Mouse (Mus musculus) frontal cortex, adult (tissue): ENCODE measurements around the gene Kdm1a.

Source experiments
- ATAC-seq: cut with Nextera tagmentation; 2 replicates; pipeline ENCODE4 v1.9.2; 2017; ENCODE audit warnings: mild to moderate bottlenecking, moderate library complexity, mixed read lengths; ENCODE audit not compliant: low TSS enrichment

The Kdm1a gene

GRCm38 (mm10) chr4:136602018-136602554, 437 bp downstream of the Kdm1a start:
- ATAC-seq = peak; percentile 38

DNA sequence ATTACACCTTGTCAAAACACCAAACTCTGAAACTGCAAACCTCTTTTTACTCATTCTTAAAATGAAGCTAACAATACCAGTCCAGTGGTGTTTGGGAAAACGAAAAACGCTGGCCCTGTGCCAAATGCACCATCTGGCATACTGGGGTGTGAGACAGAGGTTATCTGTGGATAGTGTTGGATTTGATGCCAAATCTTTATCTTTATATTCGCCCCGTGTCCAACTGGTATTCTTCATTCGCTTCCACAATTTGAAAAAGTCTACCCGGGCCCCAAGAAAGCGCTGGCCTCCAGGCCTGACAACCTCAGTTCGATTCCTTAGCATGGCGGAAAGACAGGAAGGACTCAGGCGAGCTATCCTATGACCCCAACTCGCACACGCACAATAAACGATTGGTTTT, 1.0 kb downstream of the Kdm1a start:
- ATAC-seq = no peak

GRCm38 (mm10) chr4:136600536-136600935, 2.0 kb downstream of the Kdm1a start:
- ATAC-seq = no peak

- no peak for ATAC-seq
Observed at GRCm38 (mm10) chr4:136599869-136600268, 2.7 kb downstream of the Kdm1a start.

GRCm38 (mm10) chr4:136598268-136598876, 4.2 kb downstream of the Kdm1a start:
- ATAC-seq = no peak

DNA sequence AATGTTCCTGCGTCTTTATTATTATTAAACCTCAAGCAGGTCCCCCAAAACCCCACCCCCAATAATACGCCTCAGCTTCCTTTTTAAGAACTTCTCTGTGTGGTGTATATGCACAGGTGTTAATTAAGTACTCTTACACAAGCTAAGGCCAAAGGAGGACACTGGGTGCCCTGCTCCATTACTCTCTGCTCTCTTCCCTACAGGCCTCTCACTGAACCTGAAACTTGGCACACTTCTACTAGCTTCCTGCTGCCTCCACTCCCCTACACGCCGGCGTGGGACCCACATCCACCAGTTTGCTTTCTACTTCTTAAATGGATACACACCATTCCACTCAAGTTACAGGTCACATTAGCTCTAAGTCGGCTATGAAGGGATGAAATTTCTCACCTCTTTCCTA, 7.3 kb downstream of the Kdm1a start:
- ATAC-seq = no peak

DNA sequence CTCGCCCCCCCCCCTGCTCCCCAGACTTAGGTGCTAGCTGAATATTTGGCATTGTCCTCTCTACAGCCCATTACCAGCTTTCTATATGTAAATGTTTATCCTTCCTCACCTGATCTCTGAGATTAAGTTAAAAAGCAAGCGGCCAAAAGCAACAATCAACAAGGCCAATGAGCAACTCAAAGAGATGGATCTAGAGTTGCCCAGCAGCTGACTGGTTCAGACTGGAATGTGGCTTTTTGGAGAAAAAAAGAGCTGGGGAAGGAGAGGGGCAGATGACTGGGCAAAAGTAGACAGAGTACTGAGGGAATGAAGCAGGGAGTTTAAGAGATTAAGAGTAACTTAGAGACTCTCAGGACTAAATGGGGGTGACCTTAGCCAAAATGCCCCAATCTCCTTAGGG, 8.5 kb downstream of the Kdm1a start:
- ATAC-seq = no peak

GRCm38 (mm10) chr4:136592111-136592510, 10.4 kb downstream of the Kdm1a start:
- ATAC-seq = no peak

GRCm38 (mm10) chr4:136588003-136588402, 14.5 kb downstream of the Kdm1a start:
- no peak for ATAC-seq

DNA sequence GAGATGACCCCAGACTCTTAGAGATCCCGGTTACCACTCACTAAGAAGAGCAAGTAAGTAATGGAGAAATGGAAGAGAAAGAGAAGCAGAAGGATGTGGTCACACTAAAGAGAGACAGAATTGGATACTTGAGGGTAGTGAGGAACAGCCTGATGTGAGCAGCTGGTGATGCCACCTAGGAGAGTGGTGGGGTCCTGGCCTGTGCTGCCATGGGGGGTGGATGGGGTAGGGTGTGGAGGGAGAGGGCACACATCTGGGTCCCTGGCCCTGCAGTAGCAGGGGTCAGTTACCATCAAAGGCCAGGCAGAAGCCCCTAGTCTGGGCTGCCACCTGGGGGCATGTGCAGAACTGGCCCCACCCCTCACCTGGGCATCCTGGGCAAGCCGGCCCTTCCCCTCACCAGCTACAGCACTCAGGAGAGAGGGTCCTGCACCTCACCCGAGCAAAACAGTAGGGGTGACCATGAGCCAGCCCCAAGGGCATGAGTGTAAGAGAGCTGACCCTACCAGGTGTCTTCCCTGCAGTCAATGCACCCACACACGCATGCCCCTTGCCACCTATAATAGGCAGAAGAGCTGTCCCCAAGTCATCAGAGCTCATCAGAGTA, 15.2 kb downstream of the Kdm1a start:
- no peak for ATAC-seq

- no peak for ATAC-seq
Observed at GRCm38 (mm10) chr4:136581885-136582284, 20.6 kb downstream of the Kdm1a start.

DNA sequence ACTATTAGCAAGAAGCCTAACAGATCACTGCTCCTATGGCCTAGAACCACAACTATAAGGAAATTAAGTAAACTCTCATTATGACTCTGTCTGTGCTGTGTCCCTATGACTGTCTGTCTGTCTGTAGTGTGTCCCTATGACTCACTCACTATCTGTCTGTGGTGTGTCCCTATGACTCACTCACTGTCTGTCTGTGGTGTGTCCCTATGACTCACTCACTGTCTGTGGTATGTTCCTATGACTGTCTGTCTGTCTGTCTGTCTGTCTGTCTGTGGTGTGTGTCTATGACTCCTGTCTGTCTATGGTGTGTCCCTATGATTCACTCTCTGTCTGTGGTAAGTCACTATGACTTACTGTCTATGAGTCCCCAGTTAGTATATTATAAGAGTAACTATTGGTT, 32.5 kb downstream of the Kdm1a start:
- ATAC-seq = peak; percentile 47; the same call in 1 of the 2 replicates

DNA sequence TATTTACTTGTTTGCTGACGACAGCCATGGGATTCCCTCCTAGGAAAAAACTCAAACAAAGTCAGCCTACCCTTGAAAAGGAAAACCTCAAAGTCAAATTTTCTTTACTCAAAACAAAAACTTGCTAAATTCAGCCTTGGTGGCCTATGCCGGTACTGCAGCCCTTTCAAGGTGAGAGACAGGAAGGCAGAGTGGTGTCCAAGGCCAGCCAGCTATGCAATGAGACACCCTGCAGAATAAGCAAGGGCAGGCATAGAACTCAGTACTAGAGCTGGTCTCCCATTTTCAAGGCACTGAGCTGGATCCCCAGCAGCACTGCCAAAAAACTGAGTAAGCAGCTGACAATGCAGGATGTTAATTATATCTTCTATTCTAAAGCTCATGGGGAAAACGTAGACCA, 33.9 kb downstream of the Kdm1a start:
- ATAC-seq = no peak

DNA sequence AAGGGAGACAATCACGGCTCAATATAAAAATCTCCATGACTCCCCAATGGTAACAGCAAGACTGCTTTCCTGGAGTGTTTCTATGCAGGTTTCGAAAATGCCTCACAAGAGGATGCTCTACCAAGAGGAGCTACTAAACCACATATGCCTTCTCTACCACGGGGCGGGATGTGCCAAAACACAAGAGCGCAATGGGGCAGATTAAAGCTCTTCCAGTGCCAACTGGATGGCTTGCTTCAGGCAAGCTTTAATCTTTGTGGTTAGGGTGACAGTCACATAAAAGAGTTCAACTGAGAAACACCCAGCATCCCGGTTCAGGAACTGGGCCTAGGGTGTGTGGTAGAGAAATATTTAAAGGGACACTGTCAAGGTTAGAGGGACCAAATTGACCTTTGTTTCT, 39.8 kb downstream of the Kdm1a start:
- ATAC-seq = no peak; the same call in 1 of the 2 replicates

DNA sequence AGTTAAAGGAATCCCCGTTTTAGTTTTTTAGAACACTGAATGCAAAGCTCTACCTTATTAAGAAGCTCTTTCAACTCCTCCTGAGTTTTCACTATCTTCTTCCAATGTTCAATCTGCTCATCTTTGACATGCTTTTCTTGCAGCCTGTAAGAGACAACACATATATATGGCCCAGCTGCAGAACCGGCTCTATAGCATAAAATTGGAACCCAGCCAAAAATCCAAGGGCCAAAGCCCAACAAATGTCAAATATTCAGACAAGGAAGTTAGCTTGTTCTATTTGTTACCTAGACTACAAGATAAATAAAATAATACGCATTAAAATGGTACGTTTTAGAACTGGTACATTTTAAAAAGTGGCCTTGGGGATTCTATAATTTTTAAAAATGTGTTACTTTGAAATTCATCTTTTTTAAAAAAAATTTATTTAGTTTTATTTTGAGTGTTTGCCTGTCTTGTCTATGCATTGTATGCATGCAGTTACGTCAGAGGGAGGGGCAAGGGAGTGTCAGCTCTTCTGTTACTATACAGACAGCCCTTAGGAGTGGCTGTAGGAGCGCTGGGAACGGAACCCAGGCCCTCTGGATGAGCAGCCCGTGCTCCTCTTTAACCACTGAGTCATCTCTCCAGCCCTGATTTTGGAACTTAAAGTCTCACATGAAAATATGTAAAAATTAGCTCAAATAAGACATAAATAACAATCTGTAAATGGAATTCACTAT, 42.1 kb downstream of the Kdm1a start:
- no peak for ATAC-seq

GRCm38 (mm10) chr4:136559690-136560089, 42.8 kb downstream of the Kdm1a start:
- no peak for ATAC-seq

- ATAC-seq = no peak; the same call in 1 of the 2 replicates
Observed at GRCm38 (mm10) chr4:136557638-136558037, 44.9 kb downstream of the Kdm1a start.

DNA sequence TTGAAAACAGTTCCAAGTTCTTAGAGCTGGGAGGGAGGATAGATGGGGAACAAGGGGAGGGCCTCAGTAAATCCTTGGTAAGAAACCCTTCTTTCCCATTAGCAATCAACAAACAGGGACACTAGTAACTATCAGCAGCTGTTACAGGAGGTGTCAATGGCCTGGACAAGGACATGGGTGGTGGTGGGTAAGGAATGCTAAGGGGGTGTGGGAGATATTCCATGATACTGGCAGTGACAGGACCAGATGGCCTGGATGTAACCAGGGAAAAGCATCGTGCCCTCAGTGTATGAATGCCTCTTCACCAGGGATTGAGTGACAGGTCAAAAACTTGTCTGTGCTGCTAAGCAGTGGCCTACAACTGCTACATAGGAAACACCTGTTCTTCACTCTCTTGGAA, 49.4 kb downstream of the Kdm1a start:
- no peak for ATAC-seq

DNA sequence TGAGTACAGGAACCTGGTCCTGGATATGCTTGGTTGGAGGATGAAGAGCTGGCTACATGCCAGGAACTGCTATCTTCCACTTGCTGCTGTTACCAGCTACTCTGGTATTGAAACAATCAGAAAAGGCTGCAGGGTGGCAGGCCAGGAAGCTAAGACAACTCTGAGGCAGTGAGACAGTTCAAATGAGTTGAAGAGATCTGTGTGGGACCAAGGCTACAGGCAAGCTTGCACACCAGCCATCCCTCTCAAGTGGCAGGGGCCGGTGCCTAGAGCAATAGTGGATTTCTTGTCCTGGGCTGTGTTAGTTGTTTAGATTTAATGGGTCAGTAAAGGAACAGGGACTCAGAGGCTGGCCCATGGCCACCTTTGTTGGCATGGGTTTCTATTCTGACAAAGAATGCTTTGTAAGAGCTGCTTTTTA, 54.1 kb downstream of the Kdm1a start:
- no peak for ATAC-seq

- ATAC-seq = no peak
Observed at GRCm38 (mm10) chr4:136547721-136548120, 54.8 kb downstream of the Kdm1a start.

DNA sequence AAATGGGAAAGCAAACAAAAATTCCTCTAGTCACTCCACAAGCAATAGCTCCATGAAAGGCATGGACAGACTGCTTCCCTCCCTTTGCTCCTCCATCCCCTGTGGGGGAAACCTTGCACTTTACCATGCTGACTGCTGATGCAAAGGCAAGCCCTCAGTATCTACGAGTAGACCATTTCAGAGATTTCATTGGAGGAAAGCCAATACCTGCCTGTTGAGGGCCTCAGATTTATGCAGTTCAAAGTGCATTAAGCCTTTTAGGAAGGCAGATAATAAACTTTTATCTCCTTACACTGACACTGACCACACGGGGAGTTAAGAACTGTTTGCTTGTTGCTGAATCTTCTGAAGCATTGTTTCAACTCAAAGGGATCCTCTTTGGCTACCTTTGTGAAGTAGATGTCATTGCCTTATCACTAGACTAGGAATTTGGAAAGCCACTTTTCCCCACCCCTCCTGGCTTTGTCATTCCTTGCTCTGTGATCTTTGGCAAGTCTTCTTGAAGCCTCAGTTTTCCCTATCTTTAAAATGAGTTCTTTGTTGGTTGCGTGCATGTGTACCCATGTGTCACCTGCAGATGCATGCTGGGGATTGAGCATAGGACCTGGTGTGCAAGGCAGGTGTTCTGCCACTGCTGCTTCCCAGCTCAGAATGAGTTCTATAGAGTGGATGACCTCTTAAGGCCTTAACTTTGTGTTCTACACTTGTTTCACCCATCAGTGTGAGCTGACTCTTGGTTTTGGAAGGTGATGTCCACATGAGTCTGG, 56.1 kb downstream of the Kdm1a start:
- no peak for ATAC-seq

GRCm38 (mm10) chr4:136545151-136545550, 57.4 kb downstream of the Kdm1a start:
- ATAC-seq = no peak
